Mouse (Mus musculus): ENCODE data around the gene Alg11. TPM values are rescaled to one million over a fixed set of nuclear protein-coding genes. Genes with fewer than 3 reads are reported as not detected.

The Alg11 gene
- total RNA-seq, 4 experiments from 2014 or later, result 31.6 to 34.7 (median 33.8) TPM

DNA sequence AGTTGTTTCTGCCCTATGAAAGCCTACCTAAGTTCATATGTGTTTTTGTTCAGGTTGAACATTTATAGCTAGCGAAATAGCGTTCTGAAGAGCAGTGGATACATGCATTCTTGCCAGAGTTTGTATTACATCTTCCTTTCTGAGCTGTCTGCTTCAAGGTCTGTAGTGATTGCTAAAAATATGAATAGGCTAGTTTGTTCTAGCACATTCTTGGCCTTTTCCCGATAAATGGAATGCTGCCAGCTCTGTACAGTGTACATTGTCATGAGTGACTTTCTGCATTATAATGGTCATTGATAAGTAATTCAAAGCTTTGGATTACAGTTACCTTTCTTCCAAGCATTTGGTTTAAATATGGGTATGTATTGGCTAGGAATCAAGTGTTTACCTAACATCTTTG, 605 bp downstream of the Alg11 start:
- no peak for DNase-seq (ENCODE audit: low spot score in 2 of 2)

GRCm38 (mm10) chr8:22079313-22080007, 18.9 kb downstream of the Alg11 start:
- DNase-seq (ENCODE audit: low spot score in 2 of 2), result no peak

DNA sequence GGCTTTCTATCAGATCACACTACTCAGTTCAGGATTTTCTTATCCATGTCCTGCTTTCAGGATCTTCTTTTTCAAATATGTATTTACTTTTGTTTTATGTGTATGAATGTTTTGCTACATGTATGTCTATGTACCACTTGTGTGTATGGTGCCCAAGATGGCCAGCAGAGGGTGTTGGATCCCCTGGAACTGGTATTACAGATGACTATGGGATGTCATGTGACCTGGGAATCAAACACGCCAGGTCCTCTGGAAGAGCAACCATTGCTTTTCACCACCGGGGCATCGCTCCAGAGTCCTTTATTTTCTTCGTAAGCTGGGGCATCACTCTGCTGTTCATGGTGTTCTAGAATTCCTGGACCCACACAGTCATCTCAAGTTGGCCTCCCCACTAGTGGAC, 28.7 kb downstream of the Alg11 start:
- no peak for DNase-seq (ENCODE audit: low spot score in 2 of 2)

DNA sequence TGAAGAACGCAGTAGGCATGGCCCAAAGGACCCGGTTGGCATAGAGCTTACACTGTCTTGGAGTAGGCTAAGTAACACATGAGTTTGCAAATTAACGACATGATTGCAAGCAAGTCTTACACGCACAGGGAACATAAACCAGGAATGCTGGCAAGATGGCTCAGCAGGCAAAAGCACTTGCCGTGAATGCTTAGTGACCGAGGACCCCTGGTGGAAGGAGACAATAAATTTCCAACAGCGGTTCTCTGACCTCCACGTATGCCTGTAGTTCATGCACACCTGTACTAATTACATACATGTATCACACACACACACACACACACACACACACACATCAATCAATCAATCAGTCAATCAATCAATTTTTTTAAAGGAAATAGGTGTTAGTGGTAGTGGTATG, 31.0 kb downstream of the Alg11 start:
- DNase-seq (ENCODE audit: low spot score in 2 of 2), result no peak

DNA sequence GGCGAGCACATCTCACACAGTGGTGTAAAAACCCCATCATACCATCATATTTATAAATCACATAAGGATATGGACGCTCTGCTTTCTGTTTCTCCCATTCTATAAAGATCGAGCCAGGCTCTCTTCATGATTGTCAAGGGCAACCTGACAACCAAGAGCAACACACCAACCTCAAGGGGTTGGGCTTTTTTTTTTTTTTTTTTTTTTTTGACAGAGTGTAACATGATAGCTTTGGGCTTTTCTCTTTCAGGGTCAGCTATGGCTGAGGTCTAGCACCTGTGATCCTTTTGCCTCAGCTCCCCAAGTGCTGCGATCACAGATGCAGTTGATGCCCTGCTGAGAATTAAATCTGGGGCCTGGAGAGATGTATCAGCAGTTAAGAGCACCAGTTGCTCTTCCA, 46.5 kb downstream of the Alg11 start:
- no peak for DNase-seq (ENCODE audit: low spot score in 2 of 2)

Other genes starting within 250 kb of the Alg11 start
- gene Defb50, start 237.2 kb upstream of the Alg11 start, total RNA-seq (2022), result not detected
- gene Defb2, start 220.8 kb upstream of the Alg11 start, total RNA-seq (2022), result not detected
- not detected for gene Defb10, start 201.8 kb upstream of the Alg11 start, total RNA-seq (2022)
- gene Defb9, start 175.3 kb upstream of the Alg11 start, total RNA-seq (2022), result not detected
- gene Defb11, start 154.3 kb upstream of the Alg11 start, total RNA-seq (2022), result not detected
- not detected for gene Defb15, start 128.0 kb upstream of the Alg11 start, total RNA-seq (2022)
- gene Defb35, start 122.4 kb upstream of the Alg11 start, total RNA-seq (2022), result not detected
- not detected for gene Defb13, start 114.0 kb upstream of the Alg11 start, total RNA-seq (2022)
- not detected for gene Fam90a1a, start 102.0 kb upstream of the Alg11 start, total RNA-seq (2022)
- gene Ccdc70, start 90.9 kb upstream of the Alg11 start, total RNA-seq (2022), result not detected
- 1 to 10 TPM; 2.0 to 2.3 (median 2.2) TPM for gene Atp7b, start 416 bp upstream of the Alg11 start, total RNA-seq (2022)
- gene Nek5, start 64.3 kb downstream of the Alg11 start, total RNA-seq (2022), result under 1 TPM in 2 of 4 experiments, not detected in 2; 0.27 to 0.33 TPM
- 1 to 10 TPM; 1.6 to 3.5 (median 2.1) TPM for gene Nek3, start 105.7 kb downstream of the Alg11 start, total RNA-seq (2022)
- gene Ckap2, start 125.1 kb downstream of the Alg11 start, total RNA-seq (2022), result under 1 TPM in 3 of 4 experiments, not detected in 1; 0.30 to 0.63 (median 0.51) TPM
- 10 to 100 TPM; 19.3 to 24.8 (median 20.4) TPM for gene Vps36, start 132.1 kb downstream of the Alg11 start, total RNA-seq (2022)
- 1 to 10 TPM; 3.0 to 4.2 (median 3.4) TPM for gene Thsd1, start 166.6 kb downstream of the Alg11 start, total RNA-seq (2022)
- gene Tpte, start 222.7 kb downstream of the Alg11 start, total RNA-seq (2022), result not detected

Data from left cerebral cortex, adult 8-10 months (tissue).